Mouse (Mus musculus) ES-Bruce4 (cell line): ENCODE data around the gene Cacna1a. TPM values are rescaled to one million over a fixed set of nuclear protein-coding genes. Genes with fewer than 3 reads are reported as not detected.

Source experiments
- H3K27ac ChIP-seq: 2 replicates; pipeline ENCODE4 v1.5.1; 2012; ENCODE audit warnings: low read length, inconsistent platforms; ENCODE audit not compliant: insufficient read depth
- H3K27me3 ChIP-seq: 2 replicates; pipeline ENCODE4 v1.6.1; 2012; ENCODE audit warnings: mild to moderate bottlenecking, low read length, inconsistent platforms; ENCODE audit not compliant: control insufficient read depth, poor library complexity, insufficient read depth, severe bottlenecking
- H3K36me3 ChIP-seq: 2 replicates; pipeline ENCODE4 v1.6.1; 2012; ENCODE audit warnings: inconsistent platforms, mild to moderate bottlenecking, low read length, moderate library complexity; ENCODE audit not compliant: control insufficient read depth, poor library complexity, insufficient read depth, severe bottlenecking
- H3K4me1 ChIP-seq: one replicate; pipeline ENCODE4 v1.8.1; 2011; ENCODE audit warnings: low read length; ENCODE audit not compliant: control insufficient read depth, insufficient read depth
- H3K4me3 ChIP-seq: 2 replicates; pipeline ENCODE4 v1.5.1; 2011; ENCODE audit warnings: low read depth, mild to moderate bottlenecking, low read length
- H3K9ac ChIP-seq: 2 replicates; pipeline ENCODE4 v1.6.1; 2012; ENCODE audit warnings: low read depth, mild to moderate bottlenecking, inconsistent platforms; ENCODE audit not compliant: poor library complexity, severe bottlenecking
- H3K9me3 ChIP-seq: replicated peaks from 2 replicates; pipeline ENCODE4 v1.6.1; 2012; ENCODE audit warnings: mild to moderate bottlenecking, low read length, inconsistent platforms; ENCODE audit not compliant: control insufficient read depth, poor library complexity, insufficient read depth, severe bottlenecking
- CTCF ChIP-seq: IDR thresholded peaks from one replicate; pipeline ENCODE4 v1.8.1; 2011; ENCODE audit warnings: low read depth, low read length
- EP300 ChIP-seq: IDR thresholded peaks from 2 replicates; pipeline ENCODE4 v1.6.1; 2011; ENCODE audit warnings: low read depth, low read length; ENCODE audit not compliant: insufficient read depth
- POLR2A ChIP-seq: IDR thresholded peaks from one replicate; pipeline ENCODE4 v1.8.1; 2011; ENCODE audit warnings: low read length; ENCODE audit not compliant: insufficient read depth
- polyA plus RNA-seq: library from polyadenylated mRNA; stranded (reverse); fragments of >200 nt; gene quantifications from 2 replicates; pipeline ENCODE4 v1.2.4, GENCODE M21; 2011; ENCODE audit warnings: low read depth; ENCODE audit not compliant: missing spikeins, insufficient read depth, insufficient read length

Gene Cacna1a
- polyA plus RNA-seq, 1 experiment, result 24.0 TPM

GRCm38 (mm10) chr8:84519767-84520626 is 131.8 kb downstream of the Cacna1a start:
- no peaks in the 10 kb centered on the region for H3K36me3 ChIP-seq
- H3K9ac ChIP-seq, result no peak overlapping the region
- no peaks in the 10 kb centered on the region for H3K9me3 ChIP-seq
- H3K27ac ChIP-seq, result no peak overlapping the region
- H3K4me1 ChIP-seq, result peaks cover 2% of the 10 kb centered on the region
- no peak overlapping the region for H3K4me3 ChIP-seq
- H3K27me3 ChIP-seq, result no peaks in the 10 kb centered on the region
- TF ChIP-seq CTCF, result no peak
- no peak for TF ChIP-seq POLR2A
- TF ChIP-seq EP300, result no peak

GRCm38 (mm10) chr8:84520999-84521398 is 132.8 kb downstream of the Cacna1a start:
- Histone ChIP-seq H3K36me3 (no peaks in the 10 kb centered on the region), H3K27ac (no peak overlapping the region), H3K4me3 (no peak overlapping the region), H3K27me3 (no peaks in the 10 kb centered on the region), H3K9ac (no peak overlapping the region), H3K4me1 (peaks cover 2% of the 10 kb centered on the region), H3K9me3 (peaks cover 4% of the 10 kb centered on the region; the same call in 1 of the 2 replicates)
- no peak for TF ChIP-seq POLR2A
- no peak for TF ChIP-seq EP300
- no peak for TF ChIP-seq CTCF

GRCm38 (mm10) chr8:84528036-84528435 is 139.8 kb downstream of the Cacna1a start:
- Histone ChIP-seq H3K27me3 (no peaks in the 10 kb centered on the region), H3K36me3 (no peaks in the 10 kb centered on the region), H3K27ac (no peak overlapping the region), H3K4me1 (no peaks in the 10 kb centered on the region), H3K9ac (no peak overlapping the region), H3K4me3 (no peak overlapping the region), H3K9me3 (peaks cover 11% of the 10 kb centered on the region)
- no peak for TF ChIP-seq POLR2A
- TF ChIP-seq CTCF, result no peak
- no peak for TF ChIP-seq EP300

GRCm38 (mm10) chr8:84529548-84529947 is 141.3 kb downstream of the Cacna1a start:
- Histone ChIP-seq H3K27me3 (no peaks in the 10 kb centered on the region), H3K9me3 (peaks cover 11% of the 10 kb centered on the region), H3K27ac (no peak overlapping the region), H3K36me3 (peaks cover 3% of the 10 kb centered on the region), H3K4me3 (no peak overlapping the region), H3K4me1 (no peaks in the 10 kb centered on the region), H3K9ac (no peak overlapping the region)
- TF ChIP-seq CTCF (no peak), POLR2A (no peak), EP300 (no peak)

GRCm38 (mm10) chr8:84532725-84533124 is 144.5 kb downstream of the Cacna1a start:
- Histone ChIP-seq H3K4me3 (no peak overlapping the region), H3K9ac (no peak overlapping the region), H3K36me3 (peaks cover 3% of the 10 kb centered on the region), H3K27ac (no peak overlapping the region), H3K9me3 (peaks cover 6% of the 10 kb centered on the region; the same call in 1 of the 2 replicates), H3K4me1 (no peaks in the 10 kb centered on the region), H3K27me3 (no peaks in the 10 kb centered on the region)
- no peak for TF ChIP-seq CTCF

- Histone ChIP-seq H3K9me3 (peaks cover 6% of the 10 kb centered on the region; the same call in 1 of the 2 replicates), H3K27ac (no peak overlapping the region), H3K36me3 (peaks cover 3% of the 10 kb centered on the region), H3K4me1 (no peaks in the 10 kb centered on the region), H3K9ac (no peak overlapping the region), H3K27me3 (no peaks in the 10 kb centered on the region), H3K4me3 (no peak overlapping the region)
- no peak for TF ChIP-seq POLR2A
- TF ChIP-seq EP300, result no peak
- no peak for TF ChIP-seq CTCF
Measured at GRCm38 (mm10) chr8:84533341-84533740, 145.1 kb downstream of the Cacna1a start.
